Mouse (Mus musculus): ENCODE results near the gene Tshz2. TPM values are rescaled to one million over a fixed set of nuclear protein-coding genes. Genes with fewer than 3 reads are reported as not detected.
"Not testable (repeated sequence)": the region's sequence is repeated elsewhere in the genome, so short reads cannot be mapped to it uniquely, and the experiment has no call there.

The Tshz2 gene
- not detected in 2 replicates for total RNA-seq (2015; ENCODE audit: low replicate concordance)
- not detected in 2 replicates for total RNA-seq (2017; ENCODE audit: low replicate concordance)

- ATAC-seq (replicated peaks; ENCODE audit: low FRiP score, poor library complexity, severe bottlenecking) = no peak
Measured at GRCm38 (mm10) chr2:169632338-169633151, at the start of gene Tshz2. Tshz2 (plus strand) TSS chr2:169633013.

DNA sequence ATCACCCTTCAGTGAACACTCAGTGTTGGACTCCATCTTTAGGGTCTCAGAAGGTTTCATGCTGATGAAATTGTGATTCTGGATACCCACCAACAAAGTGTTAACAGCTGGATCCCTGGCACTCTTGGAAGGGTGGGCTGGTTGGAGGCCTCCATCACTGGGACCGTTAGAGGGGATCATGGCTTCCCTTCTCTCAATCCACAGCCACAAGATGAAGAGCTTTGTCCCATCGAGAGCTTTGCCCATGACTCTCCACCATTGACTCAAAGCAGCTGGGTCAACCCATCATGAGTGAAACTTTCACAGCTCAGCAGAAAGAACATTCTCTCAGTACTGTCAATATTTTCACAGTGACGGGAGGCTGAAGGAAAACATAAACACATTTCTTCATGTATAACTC, 49.3 kb upstream of the Tshz2 start:
- ATAC-seq (replicated peaks; ENCODE audit: low FRiP score, poor library complexity, severe bottlenecking) = no peak

GRCm38 (mm10) chr2:169584745-169585456, 47.9 kb upstream of the Tshz2 start:
- ATAC-seq (replicated peaks; ENCODE audit: low FRiP score, poor library complexity, severe bottlenecking) = no peak

GRCm38 (mm10) chr2:169585631-169586285, 47.1 kb upstream of the Tshz2 start:
- no peak for ATAC-seq (replicated peaks; ENCODE audit: low FRiP score, poor library complexity, severe bottlenecking)

GRCm38 (mm10) chr2:169586688-169587087, 46.1 kb upstream of the Tshz2 start:
- no peak for ATAC-seq (replicated peaks; ENCODE audit: low FRiP score, poor library complexity, severe bottlenecking)

GRCm38 (mm10) chr2:169587645-169588044, 45.2 kb upstream of the Tshz2 start, which contains the start of gene Gm11011:
Gm11011 (minus strand) TSS chr2:169587745.
- not testable (repeated sequence) for ATAC-seq (replicated peaks; ENCODE audit: low FRiP score, poor library complexity, severe bottlenecking)

DNA sequence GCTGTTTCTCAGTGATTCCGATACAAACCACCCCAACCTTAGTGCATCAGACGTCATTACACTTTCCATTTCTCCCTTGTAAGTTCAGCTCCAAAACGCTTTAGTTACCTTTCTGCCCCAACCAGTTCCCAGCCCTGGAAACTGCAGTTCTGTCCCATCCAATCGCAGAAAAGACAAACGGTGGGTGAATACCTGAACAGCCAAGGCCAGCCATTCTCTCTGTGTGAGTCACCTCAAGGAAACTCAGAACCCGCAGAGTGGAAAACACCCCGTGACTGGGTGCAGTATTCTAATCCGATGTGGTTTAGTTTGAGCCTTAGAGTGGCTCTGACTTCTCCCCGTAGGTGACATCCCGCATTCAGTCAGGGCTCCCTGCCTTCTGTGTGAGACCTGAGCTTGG, 43.1 kb upstream of the Tshz2 start:
- ATAC-seq (replicated peaks; ENCODE audit: low FRiP score, poor library complexity, severe bottlenecking) = no peak

- no peak for ATAC-seq (replicated peaks; ENCODE audit: low FRiP score, poor library complexity, severe bottlenecking)
Measured at GRCm38 (mm10) chr2:169590412-169590811, 42.4 kb upstream of the Tshz2 start.

- ATAC-seq (replicated peaks; ENCODE audit: low FRiP score, poor library complexity, severe bottlenecking) = no peak
Measured at GRCm38 (mm10) chr2:169593742-169594141, 39.1 kb upstream of the Tshz2 start.

DNA sequence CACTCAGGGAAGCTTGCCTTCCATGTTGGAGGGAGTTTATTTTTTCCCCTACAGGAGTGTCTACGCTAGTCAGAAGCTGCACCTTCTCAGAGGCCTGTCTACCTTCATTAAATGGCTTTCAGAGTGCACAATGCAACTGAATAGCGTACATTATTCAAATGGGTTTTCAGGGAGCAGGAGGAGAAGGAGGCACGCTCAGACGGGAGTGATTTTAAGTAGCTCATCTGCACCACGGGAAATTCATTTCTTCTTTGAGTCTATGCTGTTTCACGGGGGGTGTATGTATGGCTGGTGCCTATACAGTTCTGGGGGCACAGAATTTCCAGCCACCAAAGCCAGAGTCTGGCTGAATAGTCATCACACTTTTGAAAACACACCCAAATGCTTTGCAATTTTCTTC, 35.5 kb upstream of the Tshz2 start:
- ATAC-seq (replicated peaks; ENCODE audit: low FRiP score, poor library complexity, severe bottlenecking) = no peak

DNA sequence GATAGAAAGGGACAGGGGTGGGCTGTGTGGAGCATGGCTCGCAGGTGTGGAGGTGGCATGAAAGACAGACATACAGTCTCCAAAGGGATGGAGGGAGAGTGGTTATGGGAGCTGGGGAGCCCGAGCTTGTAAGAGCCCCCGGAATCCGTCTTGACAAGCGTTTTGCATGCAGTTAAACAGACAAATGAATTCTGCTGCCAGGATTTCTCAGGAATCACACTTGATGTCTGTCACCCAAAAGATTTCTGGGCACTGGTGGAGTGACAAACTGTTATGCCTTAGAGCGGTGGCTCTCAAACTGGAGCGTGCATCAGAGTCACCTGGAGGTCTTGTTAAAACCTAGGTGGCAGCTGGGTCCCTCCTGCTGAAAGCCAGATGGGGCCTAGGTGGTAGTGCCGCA, 34.8 kb upstream of the Tshz2 start:
- no peak for ATAC-seq (replicated peaks; ENCODE audit: low FRiP score, poor library complexity, severe bottlenecking)

DNA sequence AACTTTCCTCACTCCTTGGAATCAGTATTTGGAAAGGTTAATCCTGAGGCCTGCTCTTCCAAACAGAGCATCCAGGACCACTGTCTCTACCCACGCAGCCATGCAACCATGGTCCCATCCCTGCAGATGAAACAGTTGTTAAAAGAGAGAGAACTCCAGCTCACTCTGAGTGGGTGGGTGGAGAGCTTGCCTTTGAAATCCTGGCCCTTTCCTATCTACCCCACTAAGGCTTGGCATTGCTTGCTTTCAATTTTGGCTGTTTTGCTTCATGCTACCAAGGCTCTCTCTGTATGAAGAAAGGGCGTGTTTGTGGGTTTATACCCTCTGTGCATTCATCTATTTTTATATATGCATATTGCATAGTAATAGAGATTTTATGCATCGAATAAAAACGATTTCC, 33.2 kb upstream of the Tshz2 start:
- no peak for ATAC-seq (replicated peaks; ENCODE audit: low FRiP score, poor library complexity, severe bottlenecking)

DNA sequence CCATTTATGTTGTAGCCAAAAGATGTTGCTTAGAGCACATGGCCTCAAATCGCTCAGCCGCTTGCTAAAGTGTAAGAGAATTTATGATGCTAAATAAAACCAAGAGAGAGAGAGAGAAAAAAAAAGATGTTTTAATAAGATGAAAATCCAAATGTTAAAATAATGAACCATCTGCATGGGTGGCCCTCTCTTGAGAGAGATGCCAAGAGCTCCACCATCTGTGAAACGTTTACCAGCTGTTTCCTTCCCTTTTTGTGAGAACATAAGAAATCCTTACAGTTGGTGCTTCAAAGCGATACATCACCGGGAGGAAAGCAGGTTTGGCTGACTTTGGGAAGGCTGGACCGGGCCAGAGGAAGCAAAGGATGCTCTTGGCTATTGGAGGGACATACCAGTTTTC, 32.6 kb upstream of the Tshz2 start:
- ATAC-seq (replicated peaks; ENCODE audit: low FRiP score, poor library complexity, severe bottlenecking) = no peak

GRCm38 (mm10) chr2:169606901-169607678, 25.7 kb upstream of the Tshz2 start:
- no peak for ATAC-seq (replicated peaks; ENCODE audit: low FRiP score, poor library complexity, severe bottlenecking)

GRCm38 (mm10) chr2:169607787-169608186, 25.0 kb upstream of the Tshz2 start:
- no peak for ATAC-seq (replicated peaks; ENCODE audit: low FRiP score, poor library complexity, severe bottlenecking)

DNA sequence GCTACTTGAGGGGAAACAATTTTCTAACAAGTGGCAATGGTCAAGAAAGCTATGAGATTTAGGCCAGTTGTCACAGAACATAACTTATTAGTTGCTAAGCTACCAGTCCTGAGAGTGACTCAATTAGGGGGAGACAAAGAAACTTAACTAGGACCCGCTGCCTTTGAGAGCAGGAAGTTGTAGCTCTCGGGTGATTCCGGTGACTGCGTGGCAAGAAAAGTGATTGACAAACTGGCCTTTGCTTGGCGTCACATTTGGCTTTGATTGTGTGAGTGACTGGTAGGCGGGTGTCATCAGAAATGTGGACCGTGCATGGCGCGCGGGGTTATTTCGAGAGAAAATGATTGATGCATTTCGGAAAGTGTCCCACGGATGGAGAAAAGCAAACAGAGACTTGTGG, 22.9 kb upstream of the Tshz2 start:
- no peak for ATAC-seq (replicated peaks; ENCODE audit: low FRiP score, poor library complexity, severe bottlenecking)

- ATAC-seq (replicated peaks; ENCODE audit: low FRiP score, poor library complexity, severe bottlenecking) = no peak
Measured at GRCm38 (mm10) chr2:169610882-169611281, 21.9 kb upstream of the Tshz2 start.

DNA sequence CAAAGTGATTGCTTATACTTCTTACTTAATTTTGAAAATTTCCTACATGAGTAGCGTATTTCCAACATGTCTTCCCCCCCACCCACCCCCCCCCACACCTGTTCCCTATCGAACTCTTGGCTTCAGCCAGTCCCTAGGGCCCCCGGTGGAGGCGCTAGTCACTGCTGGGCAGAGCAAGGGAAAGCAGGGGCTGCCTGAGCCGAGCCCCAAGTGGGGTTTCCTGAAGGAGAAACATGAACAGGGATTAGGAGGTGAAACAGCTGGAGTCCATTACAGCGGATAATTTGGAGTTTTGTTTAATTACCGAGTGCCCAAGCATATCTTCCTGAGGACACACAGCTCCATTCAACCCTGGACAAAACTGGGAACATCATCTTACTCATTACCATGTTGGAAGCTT, 21.3 kb upstream of the Tshz2 start:
- no peak for ATAC-seq (replicated peaks; ENCODE audit: low FRiP score, poor library complexity, severe bottlenecking)

GRCm38 (mm10) chr2:169614683-169615082, 18.1 kb upstream of the Tshz2 start:
- ATAC-seq (replicated peaks; ENCODE audit: low FRiP score, poor library complexity, severe bottlenecking) = no peak

DNA sequence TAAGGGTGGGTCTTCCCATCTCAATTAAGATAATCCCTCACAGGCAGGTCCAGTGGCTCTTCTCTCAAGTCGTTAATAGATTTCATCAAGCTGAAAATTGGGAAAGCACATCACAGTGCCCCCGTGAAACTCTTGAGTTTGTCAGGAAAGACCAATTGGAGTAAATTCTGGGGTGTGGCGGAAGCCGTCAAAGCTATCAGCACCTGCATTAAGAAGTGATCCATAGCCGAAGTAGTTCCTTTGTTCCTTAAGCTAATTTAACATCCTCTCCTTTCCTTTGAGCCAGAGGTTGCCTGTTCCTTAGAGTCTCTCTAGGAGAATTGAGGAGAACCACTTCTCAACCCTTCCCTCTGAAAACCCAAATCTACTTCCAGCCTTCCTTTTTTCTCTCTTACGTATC, 16.8 kb upstream of the Tshz2 start:
- ATAC-seq (replicated peaks; ENCODE audit: low FRiP score, poor library complexity, severe bottlenecking) = no peak
